Mouse (Mus musculus) myocyte (in vitro differentiated cells): ENCODE measurements at regions not wholly inside any gene's neighbourhood (a gene's known extent, or its start where the extent isn't known, plus 50 kb on each side); places are given as distances from the start of the nearest gene placed in this dataset.

Experiments used
- H3K27me3 ChIP-seq: one replicate; pipeline ENCODE4 v1.6.1; 2011; ENCODE audit not compliant: control insufficient read depth, insufficient read depth, insufficient read length
- H3K36me3 ChIP-seq: one replicate; pipeline ENCODE4 v1.6.1; 2011; ENCODE audit not compliant: control insufficient read depth, insufficient read depth
- H3K4me2 ChIP-seq: one replicate; pipeline ENCODE4 v1.6.1; 2011; ENCODE audit warnings: low read depth, control low read depth
- H3K4me3 ChIP-seq: one replicate; pipeline ENCODE4 v1.5.1; 2011; ENCODE audit warnings: mild to moderate bottlenecking, control low read depth, moderate library complexity
- H3K79me2 ChIP-seq: one replicate; pipeline ENCODE4 v1.6.1; 2011; ENCODE audit not compliant: control insufficient read depth, insufficient read depth
- H3ac ChIP-seq: one replicate; pipeline ENCODE4 v1.6.1; 2011; ENCODE audit not compliant: control insufficient read depth, insufficient read length
- CEBPB ChIP-seq: IDR thresholded peaks from 2 replicates; pipeline ENCODE4 v1.6.1; 2011; ENCODE audit warnings: mild to moderate bottlenecking, moderate library complexity; ENCODE audit not compliant: poor library complexity, insufficient read depth, severe bottlenecking
- E2F4 ChIP-seq: IDR thresholded peaks from one replicate; pipeline ENCODE4 v1.6.1; 2011; ENCODE audit warnings: mild to moderate bottlenecking, control low read depth, moderate library complexity; ENCODE audit not compliant: insufficient read depth
- MAX ChIP-seq: IDR thresholded peaks from one replicate; pipeline ENCODE4 v1.6.1; 2011; ENCODE audit warnings: low read depth, mild to moderate bottlenecking, control low read depth
- MYOD1 ChIP-seq, 3 experiments: IDR thresholded peaks; one replicate each; pipeline ENCODE4 v1.6.1; 2011; ENCODE audit warnings: control low read depth in 2 of 3, low read depth in 2 of 3, mild to moderate bottlenecking in 2 of 3, moderate library complexity in 1 of 3; ENCODE audit not compliant: insufficient read length in 2 of 3, control insufficient read depth in 1 of 3
- MYOG ChIP-seq, 3 experiments: IDR thresholded peaks; one replicate each; pipeline ENCODE4 v1.6.1; 2011; ENCODE audit warnings: control low read depth in 2 of 3, low read depth in 2 of 3, mild to moderate bottlenecking in 2 of 3; ENCODE audit not compliant: insufficient read length in 2 of 3, control insufficient read depth in 1 of 3, insufficient read depth in 1 of 3
- POLR2A ChIP-seq: IDR thresholded peaks from one replicate; pipeline ENCODE4 v1.6.1; 2011; ENCODE audit warnings: low read depth, mild to moderate bottlenecking, control low read depth, moderate library complexity; ENCODE audit not compliant: insufficient read length
- POLR2AphosphoS2 ChIP-seq: IDR thresholded peaks from one replicate; pipeline ENCODE4 v1.6.1; 2011; ENCODE audit warnings: low read depth, control low read depth; ENCODE audit not compliant: insufficient read length
- REST ChIP-seq: IDR thresholded peaks from one replicate; pipeline ENCODE4 v1.6.1; 2011; ENCODE audit warnings: mild to moderate bottlenecking, control low read depth, moderate library complexity; ENCODE audit not compliant: insufficient read depth, insufficient read length
- SRF ChIP-seq: IDR thresholded peaks from one replicate; pipeline ENCODE4 v1.6.1; 2011; ENCODE audit warnings: low read depth; ENCODE audit not compliant: control insufficient read depth, insufficient read length
- TCF12 ChIP-seq: IDR thresholded peaks from one replicate; pipeline ENCODE4 v1.6.1; 2011; ENCODE audit warnings: mild to moderate bottlenecking, control low read depth; ENCODE audit not compliant: poor library complexity, insufficient read depth, severe bottlenecking
- TCF3 ChIP-seq: IDR thresholded peaks from one replicate; pipeline ENCODE4 v1.6.1; 2011; ENCODE audit warnings: low read depth, control low read depth; ENCODE audit not compliant: insufficient read length
- USF1 ChIP-seq: IDR thresholded peaks from one replicate; pipeline ENCODE4 v1.6.1; 2011; ENCODE audit warnings: low read depth, mild to moderate bottlenecking, control low read depth, moderate library complexity

DNA sequence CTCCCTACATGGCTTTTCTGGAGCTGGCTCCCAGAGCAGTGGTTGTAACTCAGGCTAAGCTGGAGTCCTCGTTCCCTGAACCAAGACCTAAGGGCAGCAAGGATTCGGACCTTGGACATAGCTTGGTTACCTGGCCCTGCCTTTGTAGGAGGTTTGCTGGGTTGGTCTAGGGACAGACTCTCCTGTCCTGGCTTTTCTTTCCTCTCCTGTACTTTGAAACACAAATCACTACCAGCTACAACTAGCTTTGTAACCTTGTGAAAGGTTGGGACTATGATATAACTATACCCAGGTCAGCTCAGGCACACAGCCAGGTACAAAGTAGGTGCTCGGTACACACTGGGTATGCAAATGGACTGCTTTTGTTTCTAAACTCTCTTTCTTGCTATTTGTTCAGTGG lies 129.4 kb upstream of the 1600014C23Rik start:
- H3ac ChIP-seq, result no peak overlapping the region
- peaks cover 10% of the 10 kb centered on the region for H3K79me2 ChIP-seq
- no peak overlapping the region for H3K4me2 ChIP-seq
- TF ChIP-seq MYOD1 (IDR thresholded peaks at IDR 0.05; ENCODE audit: control insufficient read depth in 1 of 3, insufficient read length in 2 of 3, low read depth in 2 of 3) (no peak), TCF12 (no peak), USF1 (no peak), REST (no peak), CEBPB (no peak), TCF3 (no peak), POLR2AphosphoS2 (no peak), SRF (no peak), MYOG (IDR thresholded peaks at IDR 0.05; ENCODE audit: control insufficient read depth in 1 of 3, insufficient read depth in 1 of 3, insufficient read length in 2 of 3, low read depth in 2 of 3) (no peak), MAX (no peak), E2F4 (no peak), POLR2A (no peak)
- no peak overlapping the region for H3K4me3 ChIP-seq
- no peaks in the 10 kb centered on the region for H3K36me3 ChIP-seq
- H3K27me3 ChIP-seq, result no peaks in the 10 kb centered on the region

DNA sequence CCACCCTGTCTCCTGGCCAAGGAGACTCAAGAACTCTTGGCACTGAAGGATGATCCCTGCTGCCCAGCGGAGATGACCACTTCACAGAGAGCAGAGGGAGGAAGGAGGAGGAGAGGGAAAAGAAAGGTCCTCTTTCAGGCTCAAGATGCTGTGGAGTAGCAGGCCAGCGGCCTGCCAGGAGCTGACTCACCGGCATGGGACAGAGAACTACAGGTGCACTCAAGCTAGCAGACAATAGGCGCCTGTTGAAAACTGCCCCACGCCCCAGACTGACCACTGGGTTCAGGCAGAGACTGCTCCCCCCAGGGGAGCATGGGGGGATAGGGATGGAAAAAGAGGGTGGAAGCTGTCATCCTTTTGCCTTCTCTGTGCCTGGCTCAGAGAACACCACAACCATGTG lies 125.8 kb upstream of the 1600014C23Rik start:
- H3K36me3 ChIP-seq, result no peaks in the 10 kb centered on the region
- H3K4me3 ChIP-seq, result no peak overlapping the region
- H3K4me2 ChIP-seq, result peak overlapping the region; percentile 1
- H3K27me3 ChIP-seq, result no peaks in the 10 kb centered on the region
- TF ChIP-seq MYOG (IDR thresholded peaks at IDR 0.05; ENCODE audit: control insufficient read depth in 1 of 3, insufficient read depth in 1 of 3, insufficient read length in 2 of 3, low read depth in 2 of 3) (peak in 1 of 3 experiments; percentile 34), E2F4 (no peak), MYOD1 (IDR thresholded peaks at IDR 0.05; ENCODE audit: control insufficient read depth in 1 of 3, insufficient read length in 2 of 3, low read depth in 2 of 3) (peak in 2 of 3 experiments; percentile 37 to 79)
- no peaks in the 10 kb centered on the region for H3K79me2 ChIP-seq
- no peak overlapping the region for H3ac ChIP-seq

DNA sequence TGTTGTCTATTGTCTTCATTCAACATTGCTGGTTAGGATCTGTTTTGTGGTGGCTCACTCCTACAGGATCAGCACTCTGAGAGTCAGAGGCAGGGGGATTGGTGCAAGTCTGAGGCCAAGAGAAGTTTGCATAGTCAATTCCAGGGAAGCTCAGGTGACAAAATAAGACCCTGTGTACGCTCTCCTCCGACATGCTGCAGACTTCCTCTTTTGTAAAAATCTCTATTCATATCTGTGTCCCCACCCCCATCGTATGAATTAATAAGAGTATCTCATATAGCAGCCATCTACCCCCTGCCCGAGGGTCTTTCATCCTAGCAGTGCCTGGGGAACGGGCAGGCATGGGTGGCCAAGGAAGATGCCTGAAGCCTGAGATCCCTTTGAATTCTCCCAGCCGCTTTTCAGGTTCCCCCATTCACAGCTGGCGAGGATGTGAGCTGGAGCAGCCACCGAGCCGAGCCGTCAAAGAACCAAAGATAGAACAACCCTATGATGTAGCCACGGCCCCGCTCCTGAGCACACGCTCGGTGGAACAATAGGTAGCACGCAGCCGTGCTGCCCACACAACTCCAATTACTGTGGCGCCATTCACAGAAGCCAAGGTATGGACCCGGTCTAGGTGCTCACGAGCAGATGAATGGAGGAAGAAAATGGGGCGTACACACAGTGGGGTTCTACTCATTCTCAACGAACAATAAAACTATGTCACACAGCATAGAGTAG lies 120.4 kb upstream of the 1600014C23Rik start:
- Histone ChIP-seq H3K79me2 (no peaks in the 10 kb centered on the region), H3K36me3 (no peaks in the 10 kb centered on the region), H3K4me2 (no peak overlapping the region), H3ac (no peak overlapping the region), H3K27me3 (no peaks in the 10 kb centered on the region), H3K4me3 (no peak overlapping the region)
- TF ChIP-seq MYOD1 (IDR thresholded peaks at IDR 0.05; ENCODE audit: control insufficient read depth in 1 of 3, insufficient read length in 2 of 3, low read depth in 2 of 3), result no peak
- no peak for TF ChIP-seq MYOG (IDR thresholded peaks at IDR 0.05; ENCODE audit: control insufficient read depth in 1 of 3, insufficient read depth in 1 of 3, insufficient read length in 2 of 3, low read depth in 2 of 3)
- no peak for TF ChIP-seq MAX
- TF ChIP-seq CEBPB, result no peak
- no peak for TF ChIP-seq E2F4
- TF ChIP-seq REST, result no peak

DNA sequence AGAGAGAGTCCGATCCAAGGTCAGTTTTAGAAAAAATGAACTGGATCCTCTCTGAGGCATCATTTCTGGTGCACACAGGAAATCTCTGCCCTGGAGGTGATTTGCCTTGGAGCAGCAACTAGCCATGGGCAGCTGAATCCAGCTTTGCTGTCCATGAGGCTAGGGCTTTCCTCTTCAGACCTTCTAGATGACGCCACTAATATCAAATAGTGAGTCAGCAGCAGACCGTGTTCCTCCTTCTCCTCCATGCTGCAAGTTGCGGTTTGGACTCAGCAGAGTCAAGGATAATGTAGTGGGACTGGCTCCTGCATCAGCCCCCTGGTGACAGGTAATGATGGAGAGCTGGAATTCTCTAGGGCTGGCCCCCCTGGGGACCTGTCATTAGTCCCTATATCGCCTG lies 118.8 kb upstream of the 1600014C23Rik start:
- Histone ChIP-seq H3K79me2 (no peaks in the 10 kb centered on the region), H3ac (no peak overlapping the region), H3K36me3 (no peaks in the 10 kb centered on the region), H3K4me2 (peak overlapping the region; percentile 74), H3K27me3 (no peaks in the 10 kb centered on the region), H3K4me3 (peak overlapping the region; percentile 2)
- TF ChIP-seq POLR2A, result peak; percentile 24
- TF ChIP-seq REST, result no peak
- no peak for TF ChIP-seq MYOG (IDR thresholded peaks at IDR 0.05; ENCODE audit: control insufficient read depth in 1 of 3, insufficient read depth in 1 of 3, insufficient read length in 2 of 3, low read depth in 2 of 3)
- TF ChIP-seq TCF12, result no peak
- TF ChIP-seq MYOD1 (IDR thresholded peaks at IDR 0.05; ENCODE audit: control insufficient read depth in 1 of 3, insufficient read length in 2 of 3, low read depth in 2 of 3), result no peak
- TF ChIP-seq E2F4, result no peak
- no peak for TF ChIP-seq CEBPB
- TF ChIP-seq TCF3, result no peak
- peak; percentile 21 for TF ChIP-seq POLR2AphosphoS2
- TF ChIP-seq SRF, result no peak
- peak; percentile 30 for TF ChIP-seq MAX
- no peak for TF ChIP-seq USF1

DNA sequence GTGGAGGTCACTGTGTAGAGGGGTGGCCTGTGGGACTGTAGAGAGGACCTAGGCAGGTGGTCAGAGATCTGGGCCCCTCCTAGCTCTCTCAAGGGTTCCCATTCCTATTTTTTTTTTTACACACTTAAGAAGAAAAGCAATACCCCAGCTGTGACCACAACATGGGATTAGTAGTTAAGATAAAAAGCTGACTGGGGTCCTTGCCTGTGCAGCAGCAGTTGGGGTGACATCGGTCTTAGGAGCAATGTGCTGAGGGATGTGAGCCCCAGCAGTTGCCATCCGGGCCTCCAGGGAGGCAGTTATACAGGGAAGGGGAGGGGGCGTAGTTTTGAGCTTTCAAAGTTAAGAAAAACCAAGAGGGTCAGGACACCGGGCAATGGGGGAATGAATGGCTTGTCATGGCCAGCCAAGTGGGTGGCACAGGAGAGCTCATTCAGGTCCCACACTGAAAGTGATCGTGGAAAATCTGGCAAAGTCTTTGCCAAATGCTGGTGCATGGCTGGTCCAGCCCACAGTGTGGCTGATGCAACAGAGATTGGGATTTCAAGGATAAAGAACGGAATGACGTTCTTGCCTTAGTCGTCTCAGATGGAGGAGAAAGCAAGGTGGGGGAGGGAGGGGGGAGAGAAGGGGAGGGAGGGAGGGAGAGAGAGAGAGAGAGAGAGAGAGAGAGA lies 118.2 kb upstream of the 1600014C23Rik start:
- no peaks in the 10 kb centered on the region for H3K79me2 ChIP-seq
- H3ac ChIP-seq, result peak overlapping the region; percentile 36
- no peaks in the 10 kb centered on the region for H3K27me3 ChIP-seq
- no peaks in the 10 kb centered on the region for H3K36me3 ChIP-seq
- TF ChIP-seq POLR2AphosphoS2 (peak; percentile 52), POLR2A (peak; percentile 49), E2F4 (no peak), MYOD1 (IDR thresholded peaks at IDR 0.05; ENCODE audit: control insufficient read depth in 1 of 3, insufficient read length in 2 of 3, low read depth in 2 of 3) (peak in 1 of 3 experiments; percentile 12), SRF (no peak), CEBPB (peak; percentile 82)
- H3K4me3 ChIP-seq, result peak overlapping the region; percentile 2
- H3K4me2 ChIP-seq, result peak overlapping the region; percentile 47
